Mouse (Mus musculus) hindbrain, embryonic 12.5 days (tissue): ENCODE measurements at regions not wholly inside any gene's neighbourhood (a gene's known extent, or its start where the extent isn't known, plus 50 kb on each side); places are given as distances from the start of the nearest gene placed in this dataset.

Source experiments
- ATAC-seq: fragments of 200-750 bp; cut with Nextera tagmentation; 2 replicates; pipeline ENCODE4 v1.8.0; 2017; ENCODE audit warnings: moderate TSS enrichment; ENCODE audit not compliant: low FRiP score
- H3K27ac ChIP-seq: fragments of 300-500 bp; sonication (generic); 2 replicates; pipeline ENCODE4 v1.5.1; 2016; ENCODE audit warnings: mild to moderate bottlenecking
- H3K27me3 ChIP-seq: fragments of 300-500 bp; sonication (generic); 2 replicates; pipeline ENCODE4 v1.6.1; 2016; ENCODE audit warnings: mild to moderate bottlenecking
- H3K36me3 ChIP-seq: fragments of 300-500 bp; sonication (generic); 2 replicates; pipeline ENCODE4 v1.6.1; 2016; ENCODE audit warnings: mild to moderate bottlenecking
- H3K4me1 ChIP-seq: fragments of 300-500 bp; sonication (generic); 2 replicates; pipeline ENCODE4 v1.6.1; 2016
- H3K4me2 ChIP-seq: fragments of 300-500 bp; sonication (generic); replicated peaks from 2 replicates; pipeline ENCODE4 v1.6.1; 2016; ENCODE audit warnings: mild to moderate bottlenecking
- H3K4me3 ChIP-seq: fragments of 300-500 bp; sonication (generic); 2 replicates; pipeline ENCODE4 v1.5.1; 2016; ENCODE audit warnings: mild to moderate bottlenecking
- H3K9ac ChIP-seq: fragments of 300-500 bp; sonication (generic); 2 replicates; pipeline ENCODE4 v1.6.1; 2016; ENCODE audit warnings: mild to moderate bottlenecking, moderate library complexity
- H3K9me3 ChIP-seq: fragments of 300-500 bp; sonication (generic); replicated peaks from 2 replicates; pipeline ENCODE4 v1.6.1; 2016; ENCODE audit warnings: mild to moderate bottlenecking
- WGBS: fragments of 180-500 bp; shearing (Covaris S2); methylation state at CpG from one replicate; pipeline ENCODE4 v1.1.7; 2016; 5-methylcytosine and 5-hydroxymethylcytosine counted together

DNA sequence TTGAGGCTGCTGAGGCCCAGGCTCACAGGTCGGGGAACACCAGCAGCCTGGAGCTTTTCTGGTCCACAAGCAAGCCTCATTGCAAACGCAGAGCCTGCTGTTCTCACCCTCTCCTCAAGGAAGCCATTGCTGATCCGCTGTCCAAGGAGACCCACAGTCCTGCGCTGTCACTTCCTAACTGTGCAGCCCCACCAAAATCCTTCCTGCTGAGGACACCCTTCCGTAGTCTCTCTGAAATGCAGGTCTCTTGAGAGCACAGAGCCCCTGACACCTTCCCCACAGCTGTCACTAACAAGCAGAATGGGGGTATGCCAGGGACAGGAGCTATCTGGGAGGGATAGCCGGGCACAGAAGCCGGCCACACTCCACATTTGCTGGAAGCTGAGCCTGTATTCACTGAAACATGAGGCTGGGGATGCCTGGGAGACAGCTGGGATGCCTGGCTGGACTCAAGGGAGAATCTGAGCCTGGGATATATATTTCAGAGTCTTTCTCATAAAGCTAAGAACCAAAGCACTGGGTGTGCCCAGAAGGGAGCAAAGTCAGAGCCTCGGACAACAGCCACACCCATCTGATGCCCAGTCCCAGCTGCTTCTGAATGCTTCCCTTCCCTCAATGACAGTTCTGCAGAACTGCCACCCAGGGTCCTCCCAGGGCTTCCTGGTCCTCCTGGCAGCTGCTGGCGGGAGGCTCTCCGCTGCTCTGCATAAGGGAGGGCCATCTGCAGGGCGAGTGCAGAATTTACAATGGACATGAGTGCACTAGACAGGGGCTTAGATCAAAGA lies 162.6 kb downstream of the Rpl14 start:
- H3K4me3 ChIP-seq = no peak overlapping the region
- 36% methylated on average over 11 of the region's 11 CpGs for WGBS
- no peaks in the 10 kb centered on the region for H3K36me3 ChIP-seq
- H3K9me3 ChIP-seq = no peaks in the 10 kb centered on the region
- H3K27ac ChIP-seq = peak overlapping the region; percentile 68
- 0 out of 2 replicates have a peak overlapping the region, but pooled peaks have one; percentile 6 for H3K4me2 ChIP-seq
- no peaks in the 10 kb centered on the region for H3K27me3 ChIP-seq
- ATAC-seq = peak; percentile 74
- H3K4me1 ChIP-seq = peaks cover 48% of the 10 kb centered on the region
- H3K9ac ChIP-seq = peak overlapping the region; percentile 35; the same call in 1 of the 2 replicates

DNA sequence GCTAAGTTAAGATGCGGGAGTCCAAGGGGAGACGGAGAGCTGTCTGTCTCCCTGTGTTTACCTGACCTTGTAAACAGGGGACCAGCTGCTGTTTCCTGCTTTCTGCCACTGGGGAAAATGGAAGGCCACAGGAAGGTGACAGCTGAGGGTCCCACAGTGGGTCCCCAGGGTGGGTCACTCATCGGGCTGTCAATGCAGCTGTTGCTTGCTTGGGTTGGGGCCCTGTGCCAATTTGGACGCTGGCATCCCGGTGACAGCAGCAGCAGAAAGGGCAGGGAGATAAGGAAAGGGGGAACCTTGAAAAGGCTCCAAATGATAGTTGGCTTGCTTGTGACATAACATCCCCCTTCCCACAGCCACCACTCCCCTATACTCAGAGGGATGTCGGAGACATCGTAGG lies 164.0 kb downstream of the Rpl14 start:
- peaks cover 60% of the 10 kb centered on the region for H3K4me1 ChIP-seq
- no peak for ATAC-seq

DNA sequence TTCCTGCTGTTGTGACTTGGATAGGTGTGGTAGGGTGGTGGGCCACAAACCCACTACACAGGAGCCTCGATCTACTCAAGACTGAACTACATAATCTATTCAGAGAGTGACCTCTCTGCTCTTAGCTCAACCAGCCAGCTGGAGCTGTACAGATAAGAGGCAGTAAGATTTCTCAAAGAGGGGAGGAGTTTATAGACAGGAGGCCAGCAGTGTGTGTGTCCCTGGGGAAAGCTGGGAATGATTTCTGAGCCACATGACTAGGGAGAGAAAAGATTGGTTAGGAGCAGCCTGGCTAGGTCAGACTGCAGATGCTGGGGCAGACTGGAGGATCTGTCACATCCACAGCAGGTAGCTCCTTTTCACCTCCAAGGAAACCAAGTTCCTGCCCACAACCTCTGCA lies 166.7 kb downstream of the Rpl14 start:
- no peaks in the 10 kb centered on the region for H3K9me3 ChIP-seq
- WGBS = 45% methylated on average over 1 of the region's 1 CpGs
- peaks cover 50% of the 10 kb centered on the region for H3K4me1 ChIP-seq
- H3K4me3 ChIP-seq = no peak overlapping the region
- H3K4me2 ChIP-seq = no peak overlapping the region
- no peak overlapping the region for H3K27ac ChIP-seq
- no peaks in the 10 kb centered on the region for H3K36me3 ChIP-seq
- no peaks in the 10 kb centered on the region for H3K27me3 ChIP-seq
- no peak for ATAC-seq
- H3K9ac ChIP-seq = no peak overlapping the region

More for the DNA sequence above, 164.0 kb downstream of the Rpl14 start:
- no peaks in the 10 kb centered on the region for H3K27me3 ChIP-seq
- H3K4me2 ChIP-seq = no peak overlapping the region
- no peaks in the 10 kb centered on the region for H3K9me3 ChIP-seq
- WGBS = 68% methylated on average over 7 of the region's 7 CpGs
- no peak overlapping the region for H3K27ac ChIP-seq
- H3K9ac ChIP-seq = no peak overlapping the region
- no peaks in the 10 kb centered on the region for H3K36me3 ChIP-seq
- H3K4me3 ChIP-seq = no peak overlapping the region

DNA sequence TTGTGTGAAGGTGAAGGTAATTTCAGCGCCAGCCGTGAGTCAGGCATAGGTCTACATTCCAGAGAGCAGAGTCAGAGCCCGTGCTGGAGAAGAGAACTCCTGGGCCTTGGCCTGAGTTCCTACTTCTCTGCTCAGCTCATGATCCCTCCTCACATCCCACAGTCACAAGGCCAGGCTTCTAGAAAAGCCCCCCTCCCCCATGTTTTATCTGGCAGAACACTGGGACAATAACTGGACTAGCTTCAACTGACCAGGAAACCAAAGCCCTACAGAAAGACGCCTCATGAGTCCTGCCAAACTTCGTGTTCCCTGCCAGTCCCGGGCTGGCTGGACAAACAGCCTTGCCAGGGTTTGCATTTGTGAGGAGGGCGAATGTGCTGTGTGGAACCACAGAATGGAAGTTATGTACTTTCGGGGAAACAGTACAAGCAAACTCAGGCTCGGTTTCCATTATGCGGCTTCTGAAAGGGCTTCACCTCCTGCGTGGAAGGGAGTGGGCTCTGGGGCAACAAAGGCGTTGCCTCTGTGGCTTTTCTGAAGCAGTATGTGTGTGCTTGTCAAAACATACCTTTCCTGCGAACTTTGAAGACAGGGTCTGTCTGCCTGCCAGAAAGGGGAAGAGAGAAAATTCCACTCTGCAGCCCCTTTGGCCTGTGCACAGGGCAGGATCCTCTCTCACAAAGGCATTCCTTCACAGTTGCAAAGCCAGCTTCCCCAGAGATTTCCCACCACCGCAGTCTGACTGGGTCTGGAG lies 168.1 kb downstream of the Rpl14 start:
- Histone ChIP-seq H3K9me3 (no peaks in the 10 kb centered on the region), H3K4me2 (no peak overlapping the region), H3K4me1 (peaks cover 36% of the 10 kb centered on the region), H3K9ac (no peak overlapping the region), H3K4me3 (no peak overlapping the region), H3K27ac (peak overlapping the region; percentile 62), H3K27me3 (no peaks in the 10 kb centered on the region), H3K36me3 (no peaks in the 10 kb centered on the region)
- 47% methylated on average over 14 of the region's 14 CpGs for WGBS
- no peak for ATAC-seq

DNA sequence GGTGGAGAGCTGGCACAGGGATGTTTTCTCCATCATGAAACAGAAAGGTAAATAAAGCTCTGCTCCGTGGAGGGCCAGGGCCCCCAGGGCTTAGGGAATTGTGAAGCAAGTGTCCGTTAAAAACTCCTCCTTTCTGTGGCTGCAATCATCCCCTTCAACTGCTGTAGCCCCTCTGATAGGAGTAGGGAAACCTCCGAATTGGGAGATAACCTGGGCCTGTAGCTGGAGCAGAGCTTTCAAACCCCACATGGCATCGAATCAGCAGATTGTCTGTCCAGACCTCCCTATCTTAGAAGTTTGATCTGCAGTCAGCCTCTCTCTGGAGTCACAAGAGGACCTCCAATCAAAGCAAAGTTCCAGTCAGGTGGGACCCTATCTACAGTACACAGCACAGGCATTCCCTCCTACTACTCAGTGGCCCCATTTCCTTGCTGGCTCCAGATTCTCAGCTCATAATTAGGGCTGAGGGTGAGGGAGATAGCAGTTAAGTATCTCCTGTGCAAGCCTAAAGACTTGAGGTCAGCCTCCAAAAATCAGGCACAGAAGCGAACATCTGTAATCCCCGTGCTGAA lies 168.8 kb downstream of the Rpl14 start:
- Histone ChIP-seq H3K4me2 (no peak overlapping the region), H3K9ac (no peak overlapping the region), H3K27ac (peak overlapping the region; percentile 62), H3K4me1 (peaks cover 29% of the 10 kb centered on the region), H3K4me3 (no peak overlapping the region), H3K9me3 (no peaks in the 10 kb centered on the region), H3K27me3 (no peaks in the 10 kb centered on the region), H3K36me3 (no peaks in the 10 kb centered on the region)
- 39% methylated on average over 6 of the region's 6 CpGs for WGBS
- ATAC-seq = no peak

DNA sequence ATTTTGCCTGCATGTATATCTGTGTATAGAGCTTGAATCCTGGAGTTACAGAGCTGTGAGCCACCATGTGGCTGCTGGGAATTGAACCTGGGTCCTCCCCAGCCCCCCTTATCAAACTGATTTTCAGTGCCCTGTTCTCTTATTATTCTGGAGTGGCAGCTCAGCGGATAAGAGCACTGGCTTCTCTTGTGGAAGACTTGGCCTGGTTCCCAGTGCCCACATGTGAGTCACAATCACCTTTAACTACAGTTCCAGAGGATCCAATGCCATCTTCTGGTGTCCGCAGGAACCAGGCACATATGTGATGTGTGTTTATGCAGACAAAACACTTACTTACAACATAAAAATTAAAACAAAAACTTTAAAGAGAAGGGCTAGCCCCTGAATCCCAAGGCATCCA lies 170.3 kb downstream of the Rpl14 start:
- Histone ChIP-seq H3K27ac (no peak overlapping the region), H3K36me3 (no peaks in the 10 kb centered on the region), H3K9me3 (no peaks in the 10 kb centered on the region), H3K4me1 (peaks cover 23% of the 10 kb centered on the region), H3K9ac (no peak overlapping the region), H3K27me3 (no peaks in the 10 kb centered on the region), H3K4me2 (no peak overlapping the region), H3K4me3 (no peak overlapping the region)
- WGBS = 81% methylated on average over 2 of the region's 2 CpGs
- no peak for ATAC-seq

DNA sequence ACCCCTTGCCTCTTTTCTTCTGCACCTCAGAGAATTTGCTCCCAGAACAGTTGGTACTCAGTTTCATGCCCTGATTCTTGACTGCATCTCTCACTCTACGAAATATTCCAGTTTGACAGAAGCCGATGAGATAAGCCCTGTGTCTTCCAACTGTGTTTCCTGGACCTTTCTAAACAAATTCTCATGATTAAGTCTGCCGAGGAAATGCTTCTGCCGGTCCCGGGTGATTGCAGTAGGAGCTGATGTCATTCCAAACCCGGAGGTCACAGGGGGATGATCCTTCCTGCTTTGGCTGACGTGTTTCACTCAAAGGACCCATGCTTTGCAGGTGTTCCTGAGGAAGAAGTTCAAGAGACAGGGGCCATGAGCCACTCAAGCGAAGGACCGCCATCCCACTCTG lies 172.2 kb downstream of the Rpl14 start:
- ATAC-seq = no peak
- H3K27ac ChIP-seq = no peak overlapping the region
- H3K9me3 ChIP-seq = no peaks in the 10 kb centered on the region
- no peak overlapping the region for H3K4me3 ChIP-seq
- 84% methylated on average over 9 of the region's 9 CpGs for WGBS
- peaks cover 16% of the 10 kb centered on the region for H3K4me1 ChIP-seq
- no peak overlapping the region for H3K9ac ChIP-seq
- no peaks in the 10 kb centered on the region for H3K27me3 ChIP-seq
- H3K36me3 ChIP-seq = no peaks in the 10 kb centered on the region
- H3K4me2 ChIP-seq = no peak overlapping the region

DNA sequence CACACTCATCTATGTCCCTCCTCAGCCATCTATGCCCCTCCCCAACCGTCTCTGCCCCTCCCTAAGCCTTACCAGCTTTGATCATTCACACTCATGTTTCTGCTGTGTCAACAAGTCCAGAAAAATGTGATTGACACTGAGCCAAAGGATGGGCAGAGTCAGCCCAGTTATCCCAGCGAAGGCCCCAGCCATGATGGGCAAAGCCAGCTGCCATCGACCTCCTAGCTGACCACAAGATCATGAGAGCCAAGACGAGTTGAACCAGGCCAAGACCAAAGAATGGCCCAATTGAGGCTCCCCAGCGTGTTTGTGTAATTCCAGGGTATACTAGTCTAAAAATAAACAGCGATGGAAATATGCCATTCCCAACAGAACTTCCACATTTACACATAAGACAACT lies 174.4 kb downstream of the Rpl14 start:
- no peaks in the 10 kb centered on the region for H3K4me1 ChIP-seq
- no peak overlapping the region for H3K4me2 ChIP-seq
- H3K36me3 ChIP-seq = no peaks in the 10 kb centered on the region
- H3K9ac ChIP-seq = no peak overlapping the region
- no peak overlapping the region for H3K27ac ChIP-seq
- H3K4me3 ChIP-seq = no peak overlapping the region
- ATAC-seq = no peak
- H3K9me3 ChIP-seq = no peaks in the 10 kb centered on the region
- H3K27me3 ChIP-seq = no peaks in the 10 kb centered on the region
- 87% methylated on average over 6 of the region's 6 CpGs for WGBS

DNA sequence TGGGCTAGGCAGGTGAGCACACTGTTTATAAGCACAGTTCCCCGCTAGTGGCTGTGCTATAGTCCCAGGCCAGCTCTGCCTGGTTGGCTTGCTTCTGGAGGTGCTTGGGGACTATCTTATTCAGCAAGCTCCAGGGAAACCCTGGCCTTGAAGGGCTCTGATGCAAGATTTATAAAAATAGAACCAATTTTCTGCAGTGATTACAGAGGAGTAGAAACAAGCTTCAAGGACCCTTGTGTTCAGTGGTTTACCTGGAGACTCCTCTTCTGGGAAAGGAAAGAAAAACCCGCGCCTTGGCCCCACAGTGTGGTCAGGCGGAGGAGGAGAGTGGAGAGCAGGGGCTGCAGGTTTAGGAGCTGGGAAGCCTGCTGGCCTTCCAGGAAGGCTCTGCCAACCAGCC lies 178.2 kb upstream of the Ctnnb1 start:
- no peak for ATAC-seq
- Histone ChIP-seq H3K9me3 (no peaks in the 10 kb centered on the region), H3K4me3 (no peak overlapping the region), H3K27ac (no peak overlapping the region), H3K36me3 (no peaks in the 10 kb centered on the region), H3K27me3 (no peaks in the 10 kb centered on the region), H3K9ac (no peak overlapping the region), H3K4me1 (peaks cover 8% of the 10 kb centered on the region), H3K4me2 (no peak overlapping the region)
- 86% methylated on average over 4 of the region's 4 CpGs for WGBS

DNA sequence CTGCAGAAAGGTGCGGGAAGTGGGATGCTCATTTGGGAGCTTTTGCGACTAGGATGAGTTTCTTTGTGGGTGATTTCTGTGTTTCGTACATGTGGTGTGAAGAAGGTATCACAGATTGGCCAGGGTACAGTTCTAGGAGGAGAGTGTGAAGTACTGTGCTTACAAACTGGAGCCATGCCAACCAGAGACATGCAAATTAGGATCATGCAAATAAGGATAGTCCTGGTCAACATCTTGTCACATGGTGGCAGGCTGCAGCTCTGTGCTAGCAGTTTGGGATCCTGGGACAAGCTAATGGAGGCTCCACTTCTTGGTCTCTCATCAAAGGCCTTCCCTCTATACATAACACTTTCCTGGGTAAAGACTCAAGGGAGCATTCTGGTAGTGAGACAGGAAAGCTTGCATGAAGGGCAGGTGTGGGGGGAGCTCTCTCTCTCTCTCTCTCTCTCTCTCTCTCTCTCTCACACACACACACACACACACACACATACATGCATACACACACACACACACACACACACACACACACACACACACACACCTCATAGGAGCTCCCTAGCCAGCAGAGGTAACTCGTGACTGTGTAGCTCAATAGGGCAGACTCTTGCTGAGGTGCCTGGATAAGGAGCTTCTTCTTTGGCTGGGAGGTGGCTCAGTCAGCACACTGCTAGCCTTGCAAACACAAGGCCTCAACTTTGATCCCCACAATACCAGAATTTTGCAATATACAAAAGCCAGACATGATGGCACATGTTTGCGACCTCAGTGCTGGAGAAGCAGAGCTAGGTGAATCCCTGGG lies 177.1 kb upstream of the Ctnnb1 start:
- WGBS = 82% methylated on average over 5 of the region's 5 CpGs
- H3K4me2 ChIP-seq = no peak overlapping the region
- peak; percentile 76; the same call in 1 of the 2 replicates for ATAC-seq
- no peaks in the 10 kb centered on the region for H3K27me3 ChIP-seq
- H3K9ac ChIP-seq = no peak overlapping the region
- no peak overlapping the region for H3K27ac ChIP-seq
- H3K9me3 ChIP-seq = no peaks in the 10 kb centered on the region
- peaks cover 8% of the 10 kb centered on the region for H3K4me1 ChIP-seq
- no peak overlapping the region for H3K4me3 ChIP-seq
- no peaks in the 10 kb centered on the region for H3K36me3 ChIP-seq

DNA sequence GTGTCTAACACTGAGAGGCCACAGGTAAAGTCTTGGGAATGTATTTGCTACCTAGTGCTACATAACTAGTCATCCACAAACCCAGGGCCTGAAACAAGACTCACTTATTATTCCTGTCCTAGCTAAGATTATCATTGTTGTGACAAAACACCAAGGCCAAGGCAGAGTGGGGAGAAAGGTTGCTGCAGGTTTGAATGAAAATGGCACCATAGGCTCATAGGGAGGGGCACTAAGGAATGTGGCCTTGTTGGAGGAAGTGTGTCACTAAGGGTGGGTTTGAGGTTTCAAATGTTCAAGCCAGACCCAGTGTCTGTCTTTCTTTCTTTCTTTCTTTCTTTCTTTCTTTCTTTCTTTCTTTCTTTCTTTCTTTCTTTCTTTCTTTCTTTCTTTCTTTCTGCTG lies 174.9 kb upstream of the Ctnnb1 start:
- no peak for ATAC-seq
- no peak overlapping the region for H3K4me2 ChIP-seq
- no peaks in the 10 kb centered on the region for H3K27me3 ChIP-seq
- H3K9me3 ChIP-seq = no peaks in the 10 kb centered on the region
- H3K27ac ChIP-seq = no peak overlapping the region
- peaks cover 8% of the 10 kb centered on the region for H3K4me1 ChIP-seq
- no peak overlapping the region for H3K4me3 ChIP-seq
- H3K9ac ChIP-seq = no peak overlapping the region
- no peaks in the 10 kb centered on the region for H3K36me3 ChIP-seq

DNA sequence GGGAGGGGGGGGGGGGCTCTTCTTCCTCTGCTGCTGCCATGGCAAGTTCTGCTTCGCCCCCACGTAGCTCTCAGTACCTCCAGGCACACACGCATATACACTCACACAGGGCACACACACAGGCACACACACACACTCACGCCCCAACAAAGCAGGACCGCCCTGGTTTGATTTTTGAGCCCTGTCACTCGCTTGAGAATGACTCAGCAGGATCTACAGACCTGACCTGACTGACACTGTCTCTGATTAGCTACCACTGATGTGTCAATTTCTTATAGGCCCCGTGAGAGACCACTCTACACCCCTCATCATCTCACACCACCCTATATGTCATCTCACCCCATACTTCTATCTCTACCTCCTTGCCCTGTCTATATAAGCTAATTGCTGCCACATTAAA lies 173.5 kb upstream of the Ctnnb1 start:
- peaks cover 14% of the 10 kb centered on the region for H3K4me1 ChIP-seq
- 94% methylated on average over 7 of the region's 7 CpGs for whole genome bisulfite sequencing
- ATAC-seq = no peak
- H3K9ac ChIP-seq = no peak overlapping the region
- no peak overlapping the region for H3K27ac ChIP-seq
- H3K4me3 ChIP-seq = no peak overlapping the region
- no peaks in the 10 kb centered on the region for H3K27me3 ChIP-seq
- H3K9me3 ChIP-seq = no peaks in the 10 kb centered on the region
- no peak overlapping the region for H3K4me2 ChIP-seq
- no peaks in the 10 kb centered on the region for H3K36me3 ChIP-seq
